Mouse (Mus musculus) hindbrain, embryonic 10.5 days (tissue): ENCODE data around the gene Tnnt2. TPM values are rescaled to one million over a fixed set of nuclear protein-coding genes. Genes with fewer than 3 reads are reported as not detected.

Experiments used
- DNase-seq: peaks from one replicate; pipeline ENCODE4 v3.0.0-alpha.2; 2017; ENCODE audit warnings: low spot score
- H3K27ac ChIP-seq: fragments of 300-500 bp; sonication (generic); 2 replicates; pipeline ENCODE4 v1.5.1; 2016; ENCODE audit warnings: mild to moderate bottlenecking, moderate library complexity
- H3K27me3 ChIP-seq: fragments of 300-500 bp; sonication (generic); 2 replicates; pipeline ENCODE4 v1.6.1; 2016; ENCODE audit warnings: mild to moderate bottlenecking; ENCODE audit not compliant: poor library complexity, insufficient read depth, severe bottlenecking
- H3K36me3 ChIP-seq: fragments of 300-500 bp; sonication (generic); 2 replicates; pipeline ENCODE4 v1.6.1; 2016; ENCODE audit warnings: mild to moderate bottlenecking, moderate library complexity
- H3K4me1 ChIP-seq: fragments of 300-500 bp; sonication (generic); replicated peaks from 2 replicates; pipeline ENCODE4 v1.6.1; 2016; ENCODE audit warnings: mild to moderate bottlenecking
- H3K4me3 ChIP-seq: fragments of 300-500 bp; sonication (generic); 2 replicates; pipeline ENCODE4 v1.5.1; 2016; ENCODE audit warnings: mild to moderate bottlenecking, moderate library complexity
- H3K9me3 ChIP-seq: fragments of 300-500 bp; sonication (generic); 2 replicates; pipeline ENCODE4 v1.6.1; 2016; ENCODE audit warnings: mild to moderate bottlenecking, moderate library complexity
- WGBS: fragments of 180-500 bp; shearing (Covaris S2); methylation state at CpG from one replicate; pipeline ENCODE4 v1.1.7; 2016; 5-methylcytosine and 5-hydroxymethylcytosine counted together
- polyA plus RNA-seq: library from polyadenylated mRNA; unstranded; fragments of >200 nt; fragmentation: Nextera tagmentation; extraction: Ambion mirVana; gene quantifications from 2 replicates; pipeline ENCODE4 v1.2.1, GENCODE M21; 2016

The Tnnt2 gene
- polyA plus RNA-seq, 1 experiment from 2014 or later, result 0.35 TPM

GRCm38 (mm10) chr1:135810180-135810579 is 26.0 kb upstream of the Tnnt2 start:
- Histone ChIP-seq H3K36me3 (no peaks in the 10 kb centered on the region), H3K27me3 (peaks cover 32% of the 10 kb centered on the region), H3K4me3 (no peak overlapping the region), H3K4me1 (0 out of 2 replicates have a peak, but pooled peaks cover 6% of the 10 kb centered on the region), H3K9me3 (no peaks in the 10 kb centered on the region), H3K27ac (no peak overlapping the region)
- no peak for DNase-seq
- 74% methylated on average over 2 of the region's 2 CpGs for WGBS

GRCm38 (mm10) chr1:135811016-135811646 is 25.0 kb upstream of the Tnnt2 start:
- Histone ChIP-seq H3K9me3 (no peaks in the 10 kb centered on the region), H3K4me1 (0 out of 2 replicates have a peak, but pooled peaks cover 6% of the 10 kb centered on the region), H3K36me3 (no peaks in the 10 kb centered on the region), H3K27ac (no peak overlapping the region), H3K27me3 (peaks cover 42% of the 10 kb centered on the region), H3K4me3 (no peak overlapping the region)
- DNase-seq, result peak; percentile 84
- 35% methylated on average over 7 of the region's 7 CpGs for WGBS

GRCm38 (mm10) chr1:135812205-135812604 is 23.9 kb upstream of the Tnnt2 start:
- WGBS, result 88% methylated on average over 3 of the region's 3 CpGs
- Histone ChIP-seq H3K27me3 (peaks cover 52% of the 10 kb centered on the region), H3K4me1 (0 out of 2 replicates have a peak, but pooled peaks cover 6% of the 10 kb centered on the region), H3K36me3 (no peaks in the 10 kb centered on the region), H3K27ac (no peak overlapping the region), H3K9me3 (no peaks in the 10 kb centered on the region), H3K4me3 (no peak overlapping the region)
- DNase-seq, result no peak

- Histone ChIP-seq H3K27me3 (peaks cover 57% of the 10 kb centered on the region), H3K4me1 (0 out of 2 replicates have a peak, but pooled peaks cover 6% of the 10 kb centered on the region), H3K36me3 (no peaks in the 10 kb centered on the region), H3K27ac (no peak overlapping the region), H3K4me3 (no peak overlapping the region), H3K9me3 (no peaks in the 10 kb centered on the region)
- 51% methylated on average over 2 of the region's 2 CpGs for WGBS
- no peak for DNase-seq
Measured at GRCm38 (mm10) chr1:135812618-135813017, 23.5 kb upstream of the Tnnt2 start.

- DNase-seq, result no peak
- H3K4me1 ChIP-seq, result peaks cover 6% of the 10 kb centered on the region
- H3K4me3 ChIP-seq, result no peak overlapping the region
- 74% methylated on average over 4 of the region's 4 CpGs for WGBS
- no peak overlapping the region for H3K27ac ChIP-seq
- H3K9me3 ChIP-seq, result no peaks in the 10 kb centered on the region
- peaks cover 60% of the 10 kb centered on the region for H3K27me3 ChIP-seq
- no peaks in the 10 kb centered on the region for H3K36me3 ChIP-seq
Measured at GRCm38 (mm10) chr1:135813071-135813470, 23.1 kb upstream of the Tnnt2 start.

- Histone ChIP-seq H3K36me3 (no peaks in the 10 kb centered on the region), H3K4me3 (no peak overlapping the region), H3K27ac (no peak overlapping the region), H3K9me3 (no peaks in the 10 kb centered on the region), H3K4me1 (peaks cover 14% of the 10 kb centered on the region), H3K27me3 (peaks cover 66% of the 10 kb centered on the region)
- no peak for DNase-seq
- whole genome bisulfite sequencing, result 85% methylated on average over 5 of the region's 5 CpGs
Measured at GRCm38 (mm10) chr1:135813687-135814395, 22.3 kb upstream of the Tnnt2 start.

GRCm38 (mm10) chr1:135814531-135814930 is 21.6 kb upstream of the Tnnt2 start:
- Histone ChIP-seq H3K36me3 (no peaks in the 10 kb centered on the region), H3K4me3 (no peak overlapping the region), H3K27ac (no peak overlapping the region), H3K9me3 (no peaks in the 10 kb centered on the region), H3K27me3 (peaks cover 73% of the 10 kb centered on the region), H3K4me1 (peaks cover 20% of the 10 kb centered on the region)
- 86% methylated on average over 5 of the region's 5 CpGs for WGBS
- no peak for DNase-seq

- WGBS, result 65% methylated on average over 4 of the region's 4 CpGs
- Histone ChIP-seq H3K4me3 (no peak overlapping the region), H3K36me3 (no peaks in the 10 kb centered on the region), H3K4me1 (peaks cover 36% of the 10 kb centered on the region), H3K27me3 (peaks cover 83% of the 10 kb centered on the region), H3K9me3 (no peaks in the 10 kb centered on the region), H3K27ac (no peak overlapping the region)
- DNase-seq, result no peak
Measured at GRCm38 (mm10) chr1:135817595-135817994, 18.6 kb upstream of the Tnnt2 start.

- Histone ChIP-seq H3K27me3 (peaks cover 93% of the 10 kb centered on the region), H3K27ac (peak within 1 kb of the TSS; percentile 83)
Measured at GRCm38 (mm10) chr1:135818481-135819086, 17.6 kb upstream of the Tnnt2 start, which contains the start of gene Lad1. TSS of gene Lad1 (plus strand) at chr1:135818598.

GRCm38 (mm10) chr1:135820071-135820470 is 16.1 kb upstream of the Tnnt2 start:
- H3K9me3 ChIP-seq, result no peaks in the 10 kb centered on the region
- H3K4me3 ChIP-seq, result 0 out of 2 replicates have a peak overlapping the region, but pooled peaks have one; percentile 74
- H3K27ac ChIP-seq, result no peak overlapping the region
- 78% methylated on average over 10 of the region's 10 CpGs for WGBS
- peaks cover 34% of the 10 kb centered on the region for H3K4me1 ChIP-seq
- no peak for DNase-seq
- peaks cover 84% of the 10 kb centered on the region for H3K27me3 ChIP-seq
- no peaks in the 10 kb centered on the region for H3K36me3 ChIP-seq

More at GRCm38 (mm10) chr1:135818481-135819086, 17.6 kb upstream of the Tnnt2 start, which contains the start of gene Lad1:
- WGBS, result under 1% methylated on average over 63 of the region's 63 CpGs
- H3K4me3 ChIP-seq, result peak within 1 kb of the TSS; percentile 74
- peaks cover 34% of the 10 kb centered on the region for H3K4me1 ChIP-seq
- H3K36me3 ChIP-seq, result no peaks in the 10 kb centered on the region
- H3K9me3 ChIP-seq, result no peaks in the 10 kb centered on the region
- peak; percentile 53 for DNase-seq

- no peak for DNase-seq
- no peak overlapping the region for H3K4me3 ChIP-seq
- 77% methylated on average over 16 of the region's 16 CpGs for WGBS
- peaks cover 34% of the 10 kb centered on the region for H3K4me1 ChIP-seq
- H3K9me3 ChIP-seq, result no peaks in the 10 kb centered on the region
- no peak overlapping the region for H3K27ac ChIP-seq
- peaks cover 77% of the 10 kb centered on the region for H3K27me3 ChIP-seq
- H3K36me3 ChIP-seq, result no peaks in the 10 kb centered on the region
Measured at GRCm38 (mm10) chr1:135820736-135821364, 15.3 kb upstream of the Tnnt2 start.

- Histone ChIP-seq H3K27ac (no peak overlapping the region; the same call in 1 of the 2 replicates), H3K9me3 (no peaks in the 10 kb centered on the region), H3K36me3 (no peaks in the 10 kb centered on the region), H3K4me1 (peaks cover 34% of the 10 kb centered on the region), H3K27me3 (peaks cover 67% of the 10 kb centered on the region), H3K4me3 (no peak overlapping the region)
- WGBS, result 84% methylated on average over 7 of the region's 7 CpGs
- no peak for DNase-seq
Measured at GRCm38 (mm10) chr1:135821780-135822179, 14.4 kb upstream of the Tnnt2 start.
